Mouse (Mus musculus): ENCODE data around the gene Ttll4. TPM values are rescaled to one million over a fixed set of nuclear protein-coding genes. Genes with fewer than 3 reads are reported as not detected.

The Ttll4 gene
- 29.6 and 37.1 TPM in 2 replicates for polyA plus RNA-seq (2014; fragmentation: Nextera tagmentation; extraction: Ambion mirVana)

- no peaks in the 10 kb centered on the region for H3K27me3 ChIP-seq (ENCODE audit: control insufficient read depth, insufficient read depth, low read length)
- H3K9me3 ChIP-seq (replicated peaks; ENCODE audit: control insufficient read depth, low read length): no peaks in the 10 kb centered on the region
- peak within 1 kb of the TSS; percentile 91 for H3K4me3 ChIP-seq (ENCODE audit: low read depth, low read length)
- 1% methylated on average over 62 of the region's 66 CpGs for WGBS
- peak within 1 kb of the TSS; percentile 54 for H3K27ac ChIP-seq (replicated peaks; ENCODE audit: low read depth, low read length)
- peak; percentile 97 for ATAC-seq (replicated peaks; ENCODE audit: insufficient number of reproducible peaks, low FRiP score, low TSS enrichment, low read depth)
- DNase-seq (ENCODE audit: low spot score): peak; percentile 98
- H3K4me2 ChIP-seq (ENCODE audit: low read depth, low read length): peak within 1 kb of the TSS; percentile 60
- peak within 1 kb of the TSS; percentile 91 for H3K9ac ChIP-seq (replicated peaks; ENCODE audit: low read length)
- H3K4me1 ChIP-seq (ENCODE audit: control insufficient read depth, insufficient read depth, low read length): no peaks in the 10 kb centered on the region
- no peaks in the 10 kb centered on the region; the same call in 1 of the 2 replicates for H3K36me3 ChIP-seq (replicated peaks; ENCODE audit: control insufficient read depth, insufficient read depth, low read depth, low read length)
Measured at GRCm38 (mm10) chr1:74661448-74662195, at the start of gene Ttll4. TSS of gene Ttll4 (plus strand) at chr1:74661745.

GRCm38 (mm10) chr1:74624183-74624582 is 37.4 kb upstream of the Ttll4 start:
- H3K4me2 ChIP-seq (ENCODE audit: low read depth, low read length): no peak overlapping the region
- no peak for DNase-seq (ENCODE audit: low spot score)
- H3K27me3 ChIP-seq (ENCODE audit: control insufficient read depth, insufficient read depth, low read length): no peaks in the 10 kb centered on the region
- H3K4me3 ChIP-seq (ENCODE audit: low read depth, low read length): no peak overlapping the region
- H3K9ac ChIP-seq (replicated peaks; ENCODE audit: low read length): no peak overlapping the region
- H3K4me1 ChIP-seq (ENCODE audit: control insufficient read depth, insufficient read depth, low read length): no peaks in the 10 kb centered on the region
- no peaks in the 10 kb centered on the region for H3K36me3 ChIP-seq (replicated peaks; ENCODE audit: control insufficient read depth, insufficient read depth, low read depth, low read length)
- WGBS: 88% methylated on average over 1 of the region's 1 CpGs
- no peak overlapping the region for H3K27ac ChIP-seq (replicated peaks; ENCODE audit: low read depth, low read length)
- no peaks in the 10 kb centered on the region for H3K9me3 ChIP-seq (replicated peaks; ENCODE audit: control insufficient read depth, low read length)
- ATAC-seq (replicated peaks; ENCODE audit: insufficient number of reproducible peaks, low FRiP score, low TSS enrichment, low read depth): no peak

- DNase-seq (ENCODE audit: low spot score) (no peak), ATAC-seq (replicated peaks; ENCODE audit: insufficient number of reproducible peaks, low FRiP score, low TSS enrichment, low read depth) (no peak)
- Histone ChIP-seq H3K9ac (replicated peaks; ENCODE audit: low read length) (no peak overlapping the region), H3K27ac (replicated peaks; ENCODE audit: low read depth, low read length) (no peak overlapping the region), H3K4me2 (ENCODE audit: low read depth, low read length) (no peak overlapping the region), H3K27me3 (ENCODE audit: control insufficient read depth, insufficient read depth, low read length) (no peaks in the 10 kb centered on the region), H3K9me3 (replicated peaks; ENCODE audit: control insufficient read depth, low read length) (no peaks in the 10 kb centered on the region), H3K4me3 (ENCODE audit: low read depth, low read length) (no peak overlapping the region), H3K4me1 (ENCODE audit: control insufficient read depth, insufficient read depth, low read length) (no peaks in the 10 kb centered on the region), H3K36me3 (replicated peaks; ENCODE audit: control insufficient read depth, insufficient read depth, low read depth, low read length) (no peaks in the 10 kb centered on the region)
- 84% methylated on average over 4 of the region's 4 CpGs for WGBS
Measured at GRCm38 (mm10) chr1:74626076-74626475, 35.5 kb upstream of the Ttll4 start.

- no peaks in the 10 kb centered on the region for H3K36me3 ChIP-seq (replicated peaks; ENCODE audit: control insufficient read depth, insufficient read depth, low read depth, low read length)
- no peak overlapping the region for H3K27ac ChIP-seq (replicated peaks; ENCODE audit: low read depth, low read length)
- no peaks in the 10 kb centered on the region for H3K4me1 ChIP-seq (ENCODE audit: control insufficient read depth, insufficient read depth, low read length)
- DNase-seq (ENCODE audit: low spot score): no peak
- H3K9me3 ChIP-seq (replicated peaks; ENCODE audit: control insufficient read depth, low read length): no peaks in the 10 kb centered on the region
- no peaks in the 10 kb centered on the region for H3K27me3 ChIP-seq (ENCODE audit: control insufficient read depth, insufficient read depth, low read length)
- WGBS: 35% methylated on average over 7 of the region's 7 CpGs
- H3K4me2 ChIP-seq (ENCODE audit: low read depth, low read length): no peak overlapping the region
- no peak for ATAC-seq (replicated peaks; ENCODE audit: insufficient number of reproducible peaks, low FRiP score, low TSS enrichment, low read depth)
- no peak overlapping the region for H3K9ac ChIP-seq (replicated peaks; ENCODE audit: low read length)
- H3K4me3 ChIP-seq (ENCODE audit: low read depth, low read length): no peak overlapping the region
Measured at GRCm38 (mm10) chr1:74628001-74628400, 33.5 kb upstream of the Ttll4 start.

GRCm38 (mm10) chr1:74632734-74633133 is 28.8 kb upstream of the Ttll4 start:
- Histone ChIP-seq H3K9ac (replicated peaks; ENCODE audit: low read length) (no peak overlapping the region), H3K27ac (replicated peaks; ENCODE audit: low read depth, low read length) (no peak overlapping the region), H3K4me3 (ENCODE audit: low read depth, low read length) (no peak overlapping the region), H3K4me2 (ENCODE audit: low read depth, low read length) (no peak overlapping the region), H3K9me3 (replicated peaks; ENCODE audit: control insufficient read depth, low read length) (no peaks in the 10 kb centered on the region), H3K27me3 (ENCODE audit: control insufficient read depth, insufficient read depth, low read length) (no peaks in the 10 kb centered on the region), H3K4me1 (ENCODE audit: control insufficient read depth, insufficient read depth, low read length) (no peaks in the 10 kb centered on the region), H3K36me3 (replicated peaks; ENCODE audit: control insufficient read depth, insufficient read depth, low read depth, low read length) (no peaks in the 10 kb centered on the region)
- DNase-seq (ENCODE audit: low spot score) (no peak), ATAC-seq (replicated peaks; ENCODE audit: insufficient number of reproducible peaks, low FRiP score, low TSS enrichment, low read depth) (no peak)
- WGBS: 89% methylated on average over 4 of the region's 4 CpGs

- H3K27me3 ChIP-seq (ENCODE audit: control insufficient read depth, insufficient read depth, low read length): no peaks in the 10 kb centered on the region
- H3K9me3 ChIP-seq (replicated peaks; ENCODE audit: control insufficient read depth, low read length): no peaks in the 10 kb centered on the region
- no peak overlapping the region for H3K27ac ChIP-seq (replicated peaks; ENCODE audit: low read depth, low read length)
- H3K4me3 ChIP-seq (ENCODE audit: low read depth, low read length): no peak overlapping the region
- no peak overlapping the region for H3K9ac ChIP-seq (replicated peaks; ENCODE audit: low read length)
- WGBS: 71% methylated on average over 2 of the region's 2 CpGs
- DNase-seq (ENCODE audit: low spot score) (no peak), ATAC-seq (replicated peaks; ENCODE audit: insufficient number of reproducible peaks, low FRiP score, low TSS enrichment, low read depth) (no peak)
- H3K36me3 ChIP-seq (replicated peaks; ENCODE audit: control insufficient read depth, insufficient read depth, low read depth, low read length): no peaks in the 10 kb centered on the region
- no peaks in the 10 kb centered on the region for H3K4me1 ChIP-seq (ENCODE audit: control insufficient read depth, insufficient read depth, low read length)
- H3K4me2 ChIP-seq (ENCODE audit: low read depth, low read length): no peak overlapping the region
Measured at GRCm38 (mm10) chr1:74643524-74643923, 18.0 kb upstream of the Ttll4 start.

GRCm38 (mm10) chr1:74643926-74644325 is 17.6 kb upstream of the Ttll4 start:
- Histone ChIP-seq H3K36me3 (replicated peaks; ENCODE audit: control insufficient read depth, insufficient read depth, low read depth, low read length) (no peaks in the 10 kb centered on the region), H3K4me3 (ENCODE audit: low read depth, low read length) (no peak overlapping the region), H3K9me3 (replicated peaks; ENCODE audit: control insufficient read depth, low read length) (no peaks in the 10 kb centered on the region), H3K27me3 (ENCODE audit: control insufficient read depth, insufficient read depth, low read length) (no peaks in the 10 kb centered on the region), H3K27ac (replicated peaks; ENCODE audit: low read depth, low read length) (no peak overlapping the region), H3K4me2 (ENCODE audit: low read depth, low read length) (no peak overlapping the region), H3K9ac (replicated peaks; ENCODE audit: low read length) (no peak overlapping the region), H3K4me1 (ENCODE audit: control insufficient read depth, insufficient read depth, low read length) (no peaks in the 10 kb centered on the region)
- peak; percentile 63 for DNase-seq (ENCODE audit: low spot score)
- no peak for ATAC-seq (replicated peaks; ENCODE audit: insufficient number of reproducible peaks, low FRiP score, low TSS enrichment, low read depth)

GRCm38 (mm10) chr1:74662253-74662865 is 814 bp downstream of the Ttll4 start:
- no peaks in the 10 kb centered on the region for H3K4me1 ChIP-seq (ENCODE audit: control insufficient read depth, insufficient read depth, low read length)
- H3K36me3 ChIP-seq (replicated peaks; ENCODE audit: control insufficient read depth, insufficient read depth, low read depth, low read length): no peaks in the 10 kb centered on the region; the same call in 1 of the 2 replicates
- peak overlapping the region; percentile 91 for H3K4me3 ChIP-seq (ENCODE audit: low read depth, low read length)
- peak overlapping the region; percentile 60 for H3K4me2 ChIP-seq (ENCODE audit: low read depth, low read length)
- 2% methylated on average over 13 of the region's 13 CpGs for WGBS
- no peaks in the 10 kb centered on the region for H3K9me3 ChIP-seq (replicated peaks; ENCODE audit: control insufficient read depth, low read length)
- ATAC-seq (replicated peaks; ENCODE audit: insufficient number of reproducible peaks, low FRiP score, low TSS enrichment, low read depth): no peak
- peak; percentile 26 for DNase-seq (ENCODE audit: low spot score)
- H3K9ac ChIP-seq (replicated peaks; ENCODE audit: low read length): peak overlapping the region; percentile 91
- H3K27me3 ChIP-seq (ENCODE audit: control insufficient read depth, insufficient read depth, low read length): no peaks in the 10 kb centered on the region
- peak overlapping the region; percentile 54; the same call in 1 of the 2 replicates for H3K27ac ChIP-seq (replicated peaks; ENCODE audit: low read depth, low read length)

All from embryonic facial prominence, embryonic 11.5 days (tissue).